Mouse (Mus musculus) retina, postnatal 1 day (tissue): ENCODE measurements at regions not wholly inside any gene's neighbourhood (a gene's known extent, or its start where the extent isn't known, plus 50 kb on each side); places are given as distances from the start of the nearest gene placed in this dataset.

Source experiments
- DNase-seq: peaks from one replicate; pipeline ENCODE4 v3.0.0-alpha.2; 2012

- DNase-seq = no peak
These were observed 56.2 kb downstream of the Rpl36a-ps1 start for GRCm38 (mm10) chr14:98937933-98938332.

DNA sequence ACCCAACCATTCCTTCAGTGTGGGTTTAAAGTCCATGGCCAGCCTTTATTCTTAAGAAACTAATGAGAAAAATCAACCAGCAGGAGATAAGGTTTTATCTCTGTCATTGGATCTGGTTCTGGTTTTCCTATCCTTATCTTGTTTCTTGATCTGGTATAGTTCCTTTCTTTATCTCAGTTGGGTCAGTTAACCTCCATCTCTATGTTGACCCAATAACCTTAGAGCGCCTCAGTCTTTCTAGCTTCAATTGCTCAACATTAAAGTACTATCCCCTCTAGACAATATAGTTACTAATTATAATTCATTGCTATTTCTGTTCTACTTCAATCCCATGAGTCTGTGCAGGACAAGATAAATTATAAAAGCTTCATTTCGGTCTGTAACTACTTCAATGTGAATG, 56.7 kb downstream of the Rpl36a-ps1 start:
- no peak for DNase-seq

DNA sequence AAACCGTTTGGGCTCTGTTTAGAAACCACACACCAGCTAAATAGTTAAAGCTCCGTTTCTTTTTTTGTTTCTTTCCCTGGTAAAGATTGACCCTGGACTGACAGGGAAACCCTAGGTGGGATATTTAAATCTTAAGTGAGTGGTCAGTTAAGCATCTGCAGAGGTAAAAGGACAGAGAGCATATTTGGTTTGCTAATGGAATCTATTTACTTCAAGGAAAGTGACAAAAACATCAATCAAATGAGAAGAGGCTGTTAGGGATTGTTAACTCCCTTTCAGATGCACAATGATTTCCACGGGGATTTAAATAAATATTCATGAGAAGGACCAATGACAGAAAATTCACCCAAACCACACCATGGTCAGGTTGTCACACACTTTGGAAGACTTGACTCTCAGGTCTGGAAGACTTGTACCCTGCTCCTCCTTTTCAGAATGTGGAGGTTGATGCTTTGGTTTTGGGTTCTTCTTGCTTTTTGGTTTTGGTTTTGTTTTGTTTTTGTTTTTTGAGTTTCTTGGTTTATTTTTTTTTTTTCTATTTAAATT, 60.7 kb downstream of the Rpl36a-ps1 start:
- no peak for DNase-seq

- no peak for DNase-seq
These were observed 64.8 kb downstream of the Rpl36a-ps1 start for GRCm38 (mm10) chr14:98929276-98929675.

DNA sequence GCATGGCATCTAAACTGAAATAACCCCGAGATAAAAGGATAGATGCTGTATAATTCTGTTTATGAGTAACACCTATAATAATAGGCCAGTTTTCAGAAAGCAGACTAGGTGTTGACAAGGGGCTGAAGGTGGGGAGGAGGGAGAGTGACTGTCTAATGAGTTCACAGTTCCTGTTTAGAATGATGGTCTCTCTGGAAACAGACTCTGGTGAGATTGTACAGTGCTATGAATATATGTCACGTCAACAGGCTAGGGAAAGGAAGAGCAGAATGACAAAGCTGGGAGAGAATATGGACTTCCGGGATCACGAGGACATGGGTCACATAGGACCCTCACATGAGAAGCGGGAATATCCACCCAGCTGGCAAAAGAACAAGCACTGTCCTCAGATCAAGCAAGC, 85.9 kb downstream of the Rpl36a-ps1 start:
- DNase-seq = no peak

DNA sequence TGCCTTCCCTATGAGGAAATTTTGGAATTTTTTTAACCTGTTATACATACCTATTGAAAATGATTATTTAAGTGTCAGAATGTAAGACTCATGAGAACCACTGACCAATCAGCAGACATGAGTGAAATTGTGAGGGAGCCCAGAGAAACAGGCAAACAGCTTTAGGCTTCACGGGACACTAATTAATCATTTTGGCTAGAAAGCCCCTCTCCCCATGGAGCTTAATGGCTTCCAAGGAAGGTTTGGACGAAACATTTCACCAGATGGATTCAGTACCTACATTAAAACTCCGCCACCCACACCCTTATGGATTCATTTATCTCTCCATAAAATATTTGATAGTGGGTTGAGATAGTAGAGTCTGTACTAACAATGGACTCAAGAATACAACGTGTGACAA, 95.2 kb downstream of the Rpl36a-ps1 start:
- DNase-seq = no peak

GRCm38 (mm10) chr14:98897390-98897789, 96.7 kb downstream of the Rpl36a-ps1 start:
- DNase-seq = no peak

DNA sequence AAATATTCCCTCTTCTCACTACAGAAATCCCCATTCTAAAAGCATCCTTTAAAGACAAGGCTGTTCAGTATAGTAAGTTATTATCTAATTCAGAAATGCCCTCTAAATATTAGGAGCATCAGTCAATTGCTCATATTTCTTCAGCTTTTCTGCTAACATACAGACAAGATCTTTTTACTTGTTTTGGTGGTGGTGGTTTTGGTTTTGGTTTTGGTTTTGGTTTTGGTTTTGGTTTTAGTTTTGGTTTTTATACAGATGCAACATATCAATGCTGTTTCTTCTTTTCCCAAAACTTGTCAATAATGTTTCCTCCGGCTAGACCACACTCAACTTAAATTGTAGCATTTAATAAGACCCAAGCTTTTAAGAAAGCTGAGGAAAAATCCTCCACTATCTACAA, 98.2 kb downstream of the Rpl36a-ps1 start:
- DNase-seq = no peak

GRCm38 (mm10) chr14:98892670-98893069, 101.4 kb downstream of the Rpl36a-ps1 start:
- DNase-seq = no peak

GRCm38 (mm10) chr14:98891252-98891947, 102.7 kb downstream of the Rpl36a-ps1 start:
- no peak for DNase-seq

GRCm38 (mm10) chr14:98887588-98887987, 106.5 kb downstream of the Rpl36a-ps1 start:
- no peak for DNase-seq

GRCm38 (mm10) chr14:98886982-98887381, 107.1 kb downstream of the Rpl36a-ps1 start:
- peak; percentile 20 for DNase-seq

DNA sequence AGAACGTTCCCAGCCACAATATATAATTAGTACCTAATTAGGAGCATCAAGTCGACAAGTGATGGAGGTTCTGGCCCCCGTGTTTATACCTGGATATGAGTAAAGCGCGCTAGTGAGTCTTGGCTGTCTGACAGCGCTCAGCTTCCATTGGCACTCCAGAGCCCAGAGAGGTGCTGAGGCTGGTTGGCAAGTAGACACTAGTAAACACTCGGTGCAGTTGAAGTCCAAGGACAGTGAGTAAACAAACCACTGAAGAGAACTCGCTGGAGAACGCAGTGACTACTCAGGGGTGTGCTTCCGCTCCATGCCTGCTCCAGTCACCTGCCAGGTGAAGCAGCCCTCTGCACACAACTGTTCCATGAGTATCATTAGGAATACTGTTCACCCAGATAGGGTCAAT, 111.5 kb downstream of the Rpl36a-ps1 start:
- no peak for DNase-seq

- DNase-seq = no peak
These were observed 116.2 kb downstream of the Rpl36a-ps1 start for GRCm38 (mm10) chr14:98877956-98878355.

GRCm38 (mm10) chr14:98873446-98873845, 120.7 kb downstream of the Rpl36a-ps1 start:
- DNase-seq = no peak

DNA sequence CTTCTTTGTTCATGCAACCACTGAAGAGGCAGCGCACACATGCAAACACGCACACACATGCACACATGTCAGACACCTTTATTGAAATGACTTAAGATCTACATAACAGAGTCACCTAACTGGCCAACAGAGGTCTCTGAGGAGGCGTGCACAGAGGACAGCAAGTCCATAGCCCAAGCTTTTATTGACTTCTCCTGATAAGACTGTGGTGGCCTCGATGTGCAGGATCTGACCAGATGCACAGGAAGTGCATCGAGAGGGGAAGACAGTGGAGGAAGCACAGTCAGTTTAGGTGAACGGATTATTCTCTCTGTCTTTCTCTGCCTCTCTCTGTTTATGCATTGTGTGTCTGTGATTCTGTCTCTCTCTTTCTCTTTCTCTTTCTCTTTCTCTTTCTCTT, 124.2 kb downstream of the Rpl36a-ps1 start:
- DNase-seq = no peak

GRCm38 (mm10) chr14:98866880-98867279, 127.2 kb downstream of the Rpl36a-ps1 start:
- DNase-seq = no peak

GRCm38 (mm10) chr14:98864001-98864400, 130.1 kb downstream of the Rpl36a-ps1 start:
- no peak for DNase-seq

GRCm38 (mm10) chr14:98863598-98863997, 130.5 kb downstream of the Rpl36a-ps1 start:
- no peak for DNase-seq

DNA sequence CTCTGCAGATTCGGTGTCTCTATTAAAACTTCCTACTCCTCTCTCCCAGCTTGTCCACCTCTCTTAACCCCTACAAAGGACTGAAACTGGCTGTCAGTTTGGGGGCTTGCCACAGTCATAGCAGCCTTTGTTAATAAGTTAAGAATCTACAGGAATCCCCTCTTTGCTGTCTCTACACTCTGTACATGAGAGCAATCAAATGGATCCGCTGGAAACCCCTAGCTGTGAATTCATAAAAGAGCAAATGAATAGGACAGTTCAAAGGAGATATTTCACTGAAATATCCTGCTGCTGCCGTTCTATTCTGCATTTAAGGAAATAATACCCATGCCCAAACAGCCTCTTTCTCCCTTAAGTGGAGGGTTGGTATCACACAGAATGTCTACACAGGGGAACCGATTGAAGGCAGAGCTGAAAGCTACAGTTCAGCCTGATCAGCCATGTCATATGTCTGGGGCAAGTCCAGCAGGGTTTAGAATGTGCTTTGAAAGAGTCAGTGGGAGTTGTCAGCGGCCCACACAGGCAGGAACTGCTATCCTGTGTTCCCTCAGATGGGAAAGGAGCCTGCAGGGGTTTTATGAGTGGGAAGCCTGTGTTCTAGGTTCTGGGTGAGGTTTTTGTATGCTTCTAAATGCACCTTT, 131.9 kb downstream of the Rpl36a-ps1 start:
- DNase-seq = no peak

- no peak for DNase-seq
These were observed 135.3 kb downstream of the Rpl36a-ps1 start for GRCm38 (mm10) chr14:98858801-98859200.

GRCm38 (mm10) chr14:98848500-98848899, 145.6 kb downstream of the Rpl36a-ps1 start:
- DNase-seq = no peak

DNA sequence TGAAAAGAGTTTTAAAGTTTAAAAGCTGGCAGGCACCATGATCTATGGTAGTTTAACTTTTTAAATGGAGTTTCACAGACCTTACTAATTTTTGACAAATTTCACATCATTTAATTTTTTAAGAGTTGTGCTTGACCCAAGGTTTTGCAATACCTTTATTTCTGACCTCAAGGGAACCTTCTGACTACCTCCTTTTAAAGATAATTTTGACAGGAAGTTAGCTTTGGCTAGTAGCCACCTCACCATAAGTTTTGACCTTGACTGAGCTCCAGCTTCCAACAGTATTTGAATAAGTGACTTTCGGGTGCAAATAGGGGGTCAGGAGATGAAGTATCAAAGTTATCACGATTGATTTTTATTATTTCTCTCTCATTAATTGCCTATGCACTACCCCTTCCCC, 149.9 kb downstream of the Rpl36a-ps1 start:
- no peak for DNase-seq

- DNase-seq = peak; percentile 53
These were observed 159.8 kb downstream of the Rpl36a-ps1 start for GRCm38 (mm10) chr14:98834316-98834715.
